Mouse (Mus musculus) G1E (cell line): Measurements from ENCODE around the gene A3galt2. TPM values are rescaled to one million over a fixed set of nuclear protein-coding genes. Genes with fewer than 3 reads are reported as not detected.
A peak's percentile ranks its signal among the peaks of the same experiment; 100 is the strongest.

ENCODE experiments used
- ATAC-seq: 2 replicates; pipeline ENCODE4 v1.8.0; 2016; ENCODE audit warnings: mild to moderate bottlenecking; ENCODE audit not compliant: insufficient number of reproducible peaks, poor library complexity, low FRiP score, severe bottlenecking; ENCODE audit errors: extremely low read depth
- DNase-seq: peaks from one replicate; pipeline ENCODE4 v3.0.0; 2012; ENCODE audit warnings: low spot score
- H3K27me3 ChIP-seq: 2 replicates; pipeline ENCODE4 v1.6.1; 2012; ENCODE audit warnings: mild to moderate bottlenecking, low read length, inconsistent platforms; ENCODE audit not compliant: insufficient read depth
- H3K36me3 ChIP-seq: replicated peaks from 2 replicates; pipeline ENCODE3; 2012; ENCODE audit warnings: mild to moderate bottlenecking, inconsistent platforms
- H3K4me1 ChIP-seq: 2 replicates; pipeline ENCODE4 v1.6.1; 2012; ENCODE audit warnings: low read depth, low read length, inconsistent platforms, mixed read lengths; ENCODE audit not compliant: insufficient read depth
- H3K4me3 ChIP-seq: 2 replicates; pipeline ENCODE4 v1.5.1; 2012; ENCODE audit warnings: low read depth, mild to moderate bottlenecking, inconsistent platforms, low read length, moderate library complexity, mixed read lengths
- H3K9me3 ChIP-seq: replicated peaks from 2 replicates; pipeline ENCODE4 v1.6.1; 2012; ENCODE audit warnings: inconsistent platforms
- CTCF ChIP-seq: IDR thresholded peaks from 2 replicates; pipeline ENCODE4 v1.5.1; 2012; ENCODE audit warnings: low read depth, low read length, inconsistent platforms, mixed read lengths
- GATA1 ChIP-seq: IDR thresholded peaks from 2 replicates; pipeline ENCODE4 v1.6.1; 2012; ENCODE audit warnings: borderline replicate concordance, low read length, inconsistent platforms, mixed read lengths
- GATA2 ChIP-seq: IDR thresholded peaks from 2 replicates; pipeline ENCODE4 v1.6.1; 2012; ENCODE audit warnings: low read depth, low read length, inconsistent platforms, borderline replicate concordance
- POLR2AphosphoS5 ChIP-seq: IDR thresholded peaks from 2 replicates; pipeline ENCODE4 v1.6.1; 2012; ENCODE audit warnings: low read depth, low read length, inconsistent platforms; ENCODE audit not compliant: insufficient replicate concordance
- TAL1 ChIP-seq: conservative IDR thresholded peaks from 2 replicates; pipeline ENCODE4 v1.6.1; 2012; ENCODE audit warnings: low read depth, low read length, inconsistent platforms, mixed read lengths
- polyA plus RNA-seq: library from polyadenylated mRNA; stranded (reverse); fragments of >175 nt; gene quantifications from 2 replicates; pipeline ENCODE4 v1.2.3, GENCODE M21; 2012
- total RNA-seq, 2 experiments: library from RNA; stranded (forward) in 1 of 2; stranded (reverse) in 1 of 2; fragments of 200-1000 nt in 1 of 2; fragments of >200 nt in 1 of 2; fragmentation: Nextera tagmentation in 1 of 2; gene quantifications; 2 replicates each; pipeline ENCODE4 v1.2.3; 2014 to 2017

A3galt2 gene
- total and polyA plus RNA-seq, 3 experiments: 0.16 TPM; not detected in 2

DNA sequence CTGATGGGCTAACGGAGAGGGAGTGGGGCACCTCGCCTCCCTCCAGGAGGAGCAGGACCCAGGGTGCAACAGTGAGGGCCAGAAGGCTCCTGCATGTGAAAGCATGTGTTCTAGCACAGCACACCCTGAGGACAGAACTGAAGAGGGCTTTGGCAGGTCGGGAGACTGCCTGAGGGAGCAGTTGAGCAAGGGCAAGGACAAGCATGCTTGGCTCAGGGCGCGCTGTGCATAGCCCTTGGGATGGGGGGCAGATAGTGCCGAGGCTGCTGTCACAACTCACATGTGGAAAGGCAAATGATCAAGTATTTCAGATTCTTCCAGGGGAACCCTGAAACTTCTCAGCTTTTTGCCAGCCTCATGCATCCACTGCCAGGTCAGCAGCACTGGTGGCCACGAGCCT, 6.9 kb upstream of the A3galt2 start:
- no peak for TF ChIP-seq TAL1
- TF ChIP-seq CTCF: no peak
- TF ChIP-seq GATA1: no peak
- TF ChIP-seq POLR2AphosphoS5: no peak
- no peak overlapping the region for H3K4me3 ChIP-seq
- H3K9me3 ChIP-seq: no peaks in the 10 kb centered on the region
- ATAC-seq (no peak), DNase-seq (no peak)
- H3K4me1 ChIP-seq: no peaks in the 10 kb centered on the region; the same call in 1 of the 2 replicates
- no peaks in the 10 kb centered on the region for H3K27me3 ChIP-seq
- peaks cover 98% of the 10 kb centered on the region for H3K36me3 ChIP-seq

GRCm38 (mm10) chr4:128751006-128751405, 4.2 kb upstream of the A3galt2 start:
- no peak for DNase-seq
- peaks cover 93% of the 10 kb centered on the region for H3K36me3 ChIP-seq
- no peak overlapping the region for H3K4me3 ChIP-seq
- ATAC-seq: no peak
- H3K4me1 ChIP-seq: no peaks in the 10 kb centered on the region
- H3K9me3 ChIP-seq: no peaks in the 10 kb centered on the region
- no peak for TF ChIP-seq TAL1
- TF ChIP-seq GATA2: no peak
- no peak for TF ChIP-seq GATA1
- TF ChIP-seq POLR2AphosphoS5: no peak
- TF ChIP-seq CTCF: no peak
- no peaks in the 10 kb centered on the region for H3K27me3 ChIP-seq

DNA sequence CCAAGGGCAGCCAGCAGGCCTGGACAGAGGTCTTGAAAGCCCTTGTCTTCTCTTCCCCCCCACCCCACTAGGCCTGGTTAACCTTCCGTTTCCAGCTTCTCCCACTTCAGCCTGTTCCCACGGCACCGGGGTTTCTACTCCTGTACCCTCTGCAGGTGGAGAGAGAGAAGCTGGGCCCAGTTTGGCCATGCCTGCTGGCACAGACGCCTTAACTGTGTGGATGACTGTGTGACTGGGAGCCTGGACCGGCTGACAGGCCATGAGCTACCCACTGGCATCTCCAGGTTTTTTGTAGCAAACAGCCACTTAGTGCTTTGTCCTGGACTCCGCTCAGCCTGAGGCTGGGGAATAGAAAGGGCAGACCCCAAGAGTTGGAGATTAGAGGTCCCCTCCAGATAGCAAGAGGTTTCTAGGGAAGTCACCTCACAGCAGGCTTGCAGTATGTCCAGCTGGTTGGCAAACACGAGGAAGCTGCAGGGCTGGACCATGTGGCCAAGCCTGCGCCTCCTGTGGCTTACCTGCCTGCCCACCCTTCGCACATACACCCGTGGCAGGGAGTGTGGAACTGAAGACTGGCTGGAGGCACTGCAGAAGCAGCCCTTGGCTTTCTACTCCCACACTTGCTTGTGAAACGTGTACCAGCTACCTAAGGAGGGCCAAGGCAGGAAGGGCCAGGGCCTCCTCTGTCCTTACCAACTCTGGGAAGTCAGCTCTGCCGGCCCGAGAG, 3.0 kb upstream of the A3galt2 start:
- no peak for ATAC-seq

DNA sequence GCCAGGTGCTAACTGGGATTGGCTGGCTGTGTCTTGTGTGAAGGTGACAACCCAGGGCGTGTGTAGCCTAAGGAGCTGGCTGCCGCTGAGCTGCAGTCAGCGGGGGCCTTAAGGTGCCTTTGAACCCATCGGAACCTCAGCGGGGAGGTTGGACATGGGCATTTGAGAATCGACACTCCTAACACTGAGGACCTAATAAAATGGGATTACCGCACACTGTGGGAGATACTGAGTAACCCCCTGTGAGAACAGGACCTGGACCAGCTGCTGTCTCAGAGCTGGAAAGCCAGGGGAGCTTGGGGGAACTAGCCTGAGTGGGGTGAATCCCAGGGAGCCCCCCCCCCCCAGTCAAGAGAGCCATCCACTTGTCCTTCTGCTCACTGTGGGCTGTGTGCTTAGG, 1.6 kb upstream of the A3galt2 start:
- ATAC-seq (no peak), DNase-seq (no peak)
- Histone ChIP-seq H3K4me1 (no peaks in the 10 kb centered on the region), H3K9me3 (no peaks in the 10 kb centered on the region), H3K36me3 (peaks cover 69% of the 10 kb centered on the region), H3K27me3 (peaks cover 7% of the 10 kb centered on the region; the same call in 1 of the 2 replicates), H3K4me3 (no peak overlapping the region)
- TF ChIP-seq GATA1 (no peak), CTCF (no peak), TAL1 (no peak), GATA2 (no peak), POLR2AphosphoS5 (no peak)

More for the DNA sequence above, 3.0 kb upstream of the A3galt2 start:
- Histone ChIP-seq H3K36me3 (peaks cover 82% of the 10 kb centered on the region), H3K4me1 (no peaks in the 10 kb centered on the region), H3K27me3 (peaks cover 5% of the 10 kb centered on the region; the same call in 1 of the 2 replicates), H3K9me3 (no peaks in the 10 kb centered on the region), H3K4me3 (no peak overlapping the region)
- TF ChIP-seq POLR2AphosphoS5 (no peak), GATA2 (no peak), CTCF (no peak), TAL1 (no peak), GATA1 (no peak)
- no peak for DNase-seq

- Histone ChIP-seq H3K4me1 (peaks cover 13% of the 10 kb centered on the region), H3K36me3 (peaks cover 45% of the 10 kb centered on the region)
Observed at GRCm38 (mm10) chr4:128755900-128756299, 736 bp downstream of the A3galt2 start.

DNA sequence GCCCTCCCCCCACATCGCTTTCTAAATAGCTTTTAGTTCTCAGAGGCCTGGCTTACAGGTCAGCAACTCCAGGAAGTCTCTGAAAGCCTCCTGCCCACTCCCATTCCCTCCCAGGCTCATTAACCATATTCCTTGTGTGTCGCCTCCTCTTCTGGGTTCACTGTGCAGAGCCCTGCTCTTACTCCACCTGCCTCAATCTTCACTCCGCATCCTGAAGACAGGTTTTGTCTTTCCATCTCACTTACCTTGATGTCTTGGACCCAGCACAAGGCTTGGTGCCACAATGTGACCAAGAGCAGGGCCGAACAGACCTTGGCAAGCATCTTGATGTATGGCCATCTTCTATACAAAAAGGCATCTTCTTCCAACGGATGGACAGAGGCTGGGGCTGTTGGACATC, 4.0 kb downstream of the A3galt2 start:
- Histone ChIP-seq H3K4me3 (no peak overlapping the region), H3K36me3 (peaks cover 13% of the 10 kb centered on the region), H3K9me3 (peaks cover 8% of the 10 kb centered on the region), H3K27me3 (peaks cover 17% of the 10 kb centered on the region), H3K4me1 (peaks cover 13% of the 10 kb centered on the region)
- no peak for ATAC-seq
- TF ChIP-seq POLR2AphosphoS5 (no peak), GATA1 (no peak), GATA2 (no peak), CTCF (no peak), TAL1 (no peak)
- no peak for DNase-seq

More at GRCm38 (mm10) chr4:128755900-128756299, 736 bp downstream of the A3galt2 start:
- ATAC-seq (no peak), DNase-seq (no peak)
- H3K9me3 ChIP-seq: no peaks in the 10 kb centered on the region
- H3K4me3 ChIP-seq: no peak overlapping the region
- H3K27me3 ChIP-seq: peaks cover 17% of the 10 kb centered on the region
- TF ChIP-seq POLR2AphosphoS5 (no peak), GATA2 (no peak), TAL1 (no peak), GATA1 (no peak)

DNA sequence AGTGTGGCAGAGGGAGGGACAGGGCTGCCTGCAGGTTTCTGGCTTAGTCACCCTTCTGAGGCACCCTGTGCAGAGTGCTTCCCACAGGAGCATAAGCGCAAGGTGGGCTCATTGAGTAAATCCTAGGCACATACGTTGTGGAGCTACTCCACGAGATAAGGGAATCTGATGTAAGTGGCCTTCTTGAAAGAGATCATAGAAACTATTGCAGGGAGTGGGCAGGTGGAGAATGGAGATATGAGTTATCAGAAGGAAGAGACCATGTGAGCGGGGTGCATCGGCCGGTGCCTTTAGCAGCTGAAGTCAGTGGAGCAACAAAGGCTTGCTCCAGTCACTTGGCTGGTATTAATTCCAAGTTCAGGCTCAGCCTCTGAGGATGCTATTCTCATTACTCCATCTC, 4.9 kb downstream of the A3galt2 start:
- Histone ChIP-seq H3K9me3 (peaks cover 8% of the 10 kb centered on the region), H3K4me3 (no peak overlapping the region), H3K4me1 (peaks cover 13% of the 10 kb centered on the region), H3K27me3 (peaks cover 17% of the 10 kb centered on the region), H3K36me3 (peaks cover 10% of the 10 kb centered on the region)
- ATAC-seq (peak; percentile 54), DNase-seq (no peak)
- no peak for TF ChIP-seq GATA1
- TF ChIP-seq TAL1: 0 out of 2 replicates have a peak, but pooled peaks have one; percentile 22
